Mouse (Mus musculus) MEL (cell line): Measurements from ENCODE around the gene Rhot1.

Source experiments
- CHD1 ChIP-seq: IDR thresholded peaks from 2 replicates; pipeline ENCODE4 v1.6.1; 2012; ENCODE audit warnings: low read depth, mild to moderate bottlenecking, inconsistent platforms, low read length, improper control_type of control experiment
- CTCF ChIP-seq, 3 experiments: IDR thresholded peaks in 2 of 3; conservative IDR thresholded peaks in 1 of 3; 2 replicates each; pipeline ENCODE4 v1.5.1; 2011 to 2012; ENCODE audit warnings: low read length in 3 of 3, low read depth in 2 of 3, mild to moderate bottlenecking in 2 of 3, improper control_type of control experiment in 1 of 3, inconsistent platforms in 1 of 3, mixed read lengths in 1 of 3, moderate library complexity in 1 of 3; ENCODE audit not compliant: control insufficient read depth in 1 of 3, insufficient read depth in 1 of 3, poor library complexity in 1 of 3, severe bottlenecking in 1 of 3
- GABPA ChIP-seq: IDR thresholded peaks from 2 replicates; pipeline ENCODE4 v1.6.1; 2012; ENCODE audit warnings: low read depth, mild to moderate bottlenecking, inconsistent platforms, low read length, improper control_type of control experiment, moderate library complexity
- HCFC1 ChIP-seq: IDR thresholded peaks from 2 replicates; pipeline ENCODE4 v1.6.1; 2012; ENCODE audit warnings: low read depth, mild to moderate bottlenecking, inconsistent platforms, low read length, improper control_type of control experiment, moderate library complexity
- MAX ChIP-seq: IDR thresholded peaks from 2 replicates; pipeline ENCODE4 v1.6.1; 2011; ENCODE audit warnings: low read length, improper control_type of control experiment
- POLR2A ChIP-seq, 2 experiments: IDR thresholded peaks; 2 replicates each; pipeline ENCODE4 v1.6.1; 2011 to 2012; ENCODE audit warnings: low read length in 2 of 2, mild to moderate bottlenecking in 2 of 2, control low read depth in 1 of 2, improper control_type of control experiment in 1 of 2, low read depth in 1 of 2, moderate library complexity in 1 of 2; ENCODE audit not compliant: control insufficient read depth in 1 of 2, insufficient read depth in 1 of 2, poor library complexity in 1 of 2
- POLR2AphosphoS2 ChIP-seq: IDR thresholded peaks from 2 replicates; pipeline ENCODE4 v1.6.1; 2011; ENCODE audit warnings: low read length, improper control_type of control experiment
- TAL1 ChIP-seq: IDR thresholded peaks from 2 replicates; pipeline ENCODE4 v1.6.1; 2012; ENCODE audit warnings: mild to moderate bottlenecking, inconsistent platforms, low read length, moderate library complexity, mixed read lengths
- USF1 ChIP-seq: IDR thresholded peaks from 2 replicates; pipeline ENCODE4 v1.6.1; 2014; ENCODE audit warnings: low read depth, mild to moderate bottlenecking, inconsistent platforms, low read length, improper control_type of control experiment, moderate library complexity
- ZKSCAN1 ChIP-seq: IDR thresholded peaks from 2 replicates; pipeline ENCODE4 v1.6.1; 2012; ENCODE audit warnings: low read depth, mild to moderate bottlenecking, inconsistent platforms, low read length, improper control_type of control experiment, moderate library complexity
- ZNF384 ChIP-seq: IDR thresholded peaks from 2 replicates; pipeline ENCODE4 v1.6.1; 2012; ENCODE audit warnings: low read depth, mild to moderate bottlenecking, inconsistent platforms, low read length, improper control_type of control experiment

DNA sequence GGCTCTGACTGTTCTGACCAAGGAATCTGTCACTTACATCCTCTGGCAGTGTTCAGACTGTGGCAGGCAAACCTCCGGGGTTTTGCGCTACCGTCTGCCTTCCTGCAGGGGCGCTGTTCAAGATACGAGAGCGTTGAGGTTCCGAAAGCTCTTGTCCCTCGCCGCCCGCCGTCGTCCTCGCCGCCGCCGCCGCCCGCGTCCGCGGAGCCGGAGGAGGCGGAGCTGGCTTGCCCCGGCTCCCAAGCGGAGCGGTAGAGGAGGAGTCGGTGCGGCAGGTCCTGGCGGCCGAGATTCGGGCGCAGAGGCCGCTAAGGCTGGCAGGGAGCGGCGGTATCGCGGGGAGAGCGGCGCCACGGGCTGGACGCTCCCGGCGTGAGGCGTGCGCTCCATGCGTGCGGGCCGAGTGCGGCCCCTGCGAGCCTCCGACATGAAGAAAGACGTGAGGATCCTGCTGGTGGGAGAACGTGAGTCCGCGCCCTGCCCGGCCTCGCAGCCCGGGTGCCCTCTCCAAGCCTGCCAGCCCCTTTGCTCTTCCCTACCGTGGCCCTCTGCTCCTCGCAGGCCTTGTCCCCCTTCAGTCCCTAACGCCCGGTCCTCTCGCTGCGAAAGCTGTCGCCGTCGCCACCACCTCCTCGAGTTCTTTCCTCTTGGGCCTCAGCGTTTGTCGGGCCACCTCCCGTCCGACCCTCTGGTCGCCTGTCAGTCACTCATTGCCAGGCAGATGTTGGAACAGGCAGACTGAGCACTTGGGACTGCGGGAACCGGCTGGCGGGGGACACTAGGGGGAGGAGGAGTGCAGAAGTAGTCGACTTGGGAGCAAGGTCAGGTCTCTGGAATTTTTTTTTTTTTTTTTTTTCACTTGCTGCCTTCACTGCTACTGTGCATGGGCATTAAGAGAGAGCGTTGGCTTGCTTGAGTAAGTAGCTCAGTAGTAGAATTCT, at the start of gene Rhot1:
- peak; percentile 94 to 96 for TF ChIP-seq POLR2A (IDR thresholded peaks at IDR 0.05; ENCODE audit: control insufficient read depth in 1 of 2, insufficient read depth in 1 of 2, low read depth in 1 of 2, low read length in 2 of 2, poor library complexity in 1 of 2)
- peak; percentile 34; the same call in 1 of the 2 replicates for TF ChIP-seq USF1
- TF ChIP-seq MAX: 0 out of 2 replicates have a peak, but pooled peaks have one; percentile 45
- TF ChIP-seq CTCF (IDR thresholded peaks at IDR 0.05 in 2 of 3, conservative IDR thresholded peaks at IDR 0.05 in 1 of 3; ENCODE audit: control insufficient read depth in 1 of 3, insufficient read depth in 1 of 3, low read depth in 2 of 3, low read length in 3 of 3, poor library complexity in 1 of 3, severe bottlenecking in 1 of 3): peak; percentile 78 to 99 (median 95)
- peak; percentile 0 for TF ChIP-seq CHD1
- TF ChIP-seq TAL1: no peak
- no peak for TF ChIP-seq ZKSCAN1
- peak; percentile 91; the same call in 1 of the 2 replicates for TF ChIP-seq GABPA
- TF ChIP-seq POLR2AphosphoS2: peak; percentile 84
- peak; percentile 94 for TF ChIP-seq HCFC1
- TF ChIP-seq ZNF384: peak; percentile 94
